Mouse (Mus musculus) heart, postnatal 36 days (tissue): ENCODE data around the gene Sirpa. TPM values are rescaled to one million over a fixed set of nuclear protein-coding genes. Genes with fewer than 3 reads are reported as not detected.

Source experiments
- total RNA-seq, 2 experiments: library from RNA; stranded (reverse); gene quantifications; 2 replicates each; pipeline ENCODE4 v1.2.3; 2021

Sirpa gene
- total RNA-seq, 2 experiments from 2014 or later = 27.0 to 32.2 TPM

Other genes starting within 250 kb of the Sirpa start
- under 1 TPM; 0.43 to 0.58 TPM for gene Il1b, start 221.7 kb upstream of the Sirpa start, total RNA-seq
- under 1 TPM; 0.14 to 0.19 TPM for gene F830045P16Rik, start 56.2 kb upstream of the Sirpa start, total RNA-seq
- gene Pdyn, start 107.0 kb downstream of the Sirpa start, total RNA-seq = not detected
- gene Stk35, start 207.7 kb downstream of the Sirpa start, total RNA-seq = 10 to 100 TPM; 16.6 to 20.9 TPM